Mouse (Mus musculus) forebrain, embryonic 13.5 days (tissue): ENCODE data around the gene Col5a1. TPM values are rescaled to one million over a fixed set of nuclear protein-coding genes. Genes with fewer than 3 reads are reported as not detected.

ENCODE experiments used
- ATAC-seq: fragments of 200-750 bp; cut with Nextera tagmentation; 2 replicates; pipeline ENCODE4 v1.8.0; 2017
- H3K27ac ChIP-seq: fragments of 300-500 bp; sonication (generic); 2 replicates; pipeline ENCODE4 v1.5.1; 2015; ENCODE audit warnings: inconsistent platforms, mild to moderate bottlenecking, moderate library complexity
- H3K27me3 ChIP-seq: fragments of 300-500 bp; sonication (generic); 2 replicates; pipeline ENCODE4 v1.6.1; 2015; ENCODE audit warnings: mild to moderate bottlenecking, inconsistent platforms
- H3K36me3 ChIP-seq: fragments of 300-500 bp; sonication (generic); 2 replicates; pipeline ENCODE4 v1.6.1; 2015; ENCODE audit warnings: mild to moderate bottlenecking, inconsistent platforms; ENCODE audit not compliant: poor library complexity, severe bottlenecking
- H3K4me1 ChIP-seq: fragments of 300-500 bp; sonication (generic); 2 replicates; pipeline ENCODE4 v1.6.1; 2015; ENCODE audit warnings: inconsistent platforms
- H3K4me2 ChIP-seq: fragments of 300-500 bp; sonication (generic); 2 replicates; pipeline ENCODE4 v1.6.1; 2015; ENCODE audit warnings: inconsistent platforms, mild to moderate bottlenecking, moderate library complexity
- H3K4me3 ChIP-seq: fragments of 300-500 bp; sonication (generic); 2 replicates; pipeline ENCODE4 v1.5.1; 2015; ENCODE audit warnings: mild to moderate bottlenecking, inconsistent platforms
- H3K9ac ChIP-seq: fragments of 300-500 bp; sonication (generic); 2 replicates; pipeline ENCODE4 v1.6.1; 2015; ENCODE audit warnings: mild to moderate bottlenecking, inconsistent platforms
- H3K9me3 ChIP-seq: fragments of 300-500 bp; sonication (generic); replicated peaks from 2 replicates; pipeline ENCODE4 v1.6.1; 2016; ENCODE audit warnings: inconsistent platforms
- WGBS: fragments of 180-500 bp; shearing (Covaris S2); methylation state at CpG from one replicate; pipeline ENCODE4 v1.1.7; 2015; 5-methylcytosine and 5-hydroxymethylcytosine counted together
- polyA plus RNA-seq: library from polyadenylated mRNA; unstranded; fragments of >200 nt; fragmentation: Nextera tagmentation; extraction: Ambion mirVana; gene quantifications from 2 replicates; pipeline ENCODE4 v1.2.1, GENCODE M21; 2015

The Col5a1 gene
- polyA plus RNA-seq, 1 experiment from 2014 or later, result 6.1 TPM

- WGBS, result 94% methylated on average over 1 of the region's 1 CpGs
- Histone ChIP-seq H3K27ac (no peak overlapping the region), H3K4me3 (no peak overlapping the region), H3K36me3 (no peaks in the 10 kb centered on the region), H3K9ac (no peak overlapping the region), H3K9me3 (no peaks in the 10 kb centered on the region), H3K27me3 (no peaks in the 10 kb centered on the region), H3K4me2 (no peak overlapping the region), H3K4me1 (no peaks in the 10 kb centered on the region)
- no peak for ATAC-seq
Observed at GRCm38 (mm10) chr2:28059922-28060321, 173.7 kb downstream of the Col5a1 start.

GRCm38 (mm10) chr2:28063711-28064338, 177.6 kb downstream of the Col5a1 start:
- Histone ChIP-seq H3K4me3 (no peak overlapping the region), H3K27me3 (no peaks in the 10 kb centered on the region), H3K9ac (no peak overlapping the region), H3K9me3 (no peaks in the 10 kb centered on the region), H3K4me2 (no peak overlapping the region), H3K36me3 (no peaks in the 10 kb centered on the region), H3K27ac (no peak overlapping the region), H3K4me1 (peaks cover 20% of the 10 kb centered on the region)
- no peak for ATAC-seq
- WGBS, result 87% methylated on average over 4 of the region's 4 CpGs

- H3K27me3 ChIP-seq, result no peaks in the 10 kb centered on the region
- WGBS, result 78% methylated on average over 7 of the region's 7 CpGs
- no peak overlapping the region for H3K4me3 ChIP-seq
- H3K4me1 ChIP-seq, result peaks cover 25% of the 10 kb centered on the region
- H3K9me3 ChIP-seq, result no peaks in the 10 kb centered on the region
- H3K36me3 ChIP-seq, result no peaks in the 10 kb centered on the region
- H3K9ac ChIP-seq, result no peak overlapping the region
- H3K4me2 ChIP-seq, result no peak overlapping the region
- no peak for ATAC-seq
- no peak overlapping the region for H3K27ac ChIP-seq
Observed at GRCm38 (mm10) chr2:28064339-28065080, 178.3 kb downstream of the Col5a1 start.

GRCm38 (mm10) chr2:28065081-28065651, 178.9 kb downstream of the Col5a1 start:
- Histone ChIP-seq H3K9ac (no peak overlapping the region), H3K4me3 (no peak overlapping the region), H3K27ac (no peak overlapping the region), H3K9me3 (no peaks in the 10 kb centered on the region), H3K4me1 (peaks cover 25% of the 10 kb centered on the region), H3K4me2 (no peak overlapping the region), H3K36me3 (no peaks in the 10 kb centered on the region), H3K27me3 (no peaks in the 10 kb centered on the region)
- ATAC-seq, result no peak
- 89% methylated on average over 5 of the region's 5 CpGs for WGBS

GRCm38 (mm10) chr2:28066686-28067085, 180.5 kb downstream of the Col5a1 start:
- no peaks in the 10 kb centered on the region for H3K36me3 ChIP-seq
- H3K9me3 ChIP-seq, result no peaks in the 10 kb centered on the region
- no peak for ATAC-seq
- H3K27me3 ChIP-seq, result no peaks in the 10 kb centered on the region
- 77% methylated on average over 5 of the region's 5 CpGs for whole genome bisulfite sequencing
- peaks cover 25% of the 10 kb centered on the region for H3K4me1 ChIP-seq
- H3K4me3 ChIP-seq, result no peak overlapping the region
- H3K9ac ChIP-seq, result no peak overlapping the region
- H3K27ac ChIP-seq, result peak overlapping the region; percentile 78
- no peak overlapping the region for H3K4me2 ChIP-seq

GRCm38 (mm10) chr2:28067175-28067574, 180.9 kb downstream of the Col5a1 start:
- Histone ChIP-seq H3K9ac (no peak overlapping the region), H3K4me3 (no peak overlapping the region), H3K36me3 (no peaks in the 10 kb centered on the region), H3K27ac (peak overlapping the region; percentile 78), H3K9me3 (no peaks in the 10 kb centered on the region), H3K4me1 (peaks cover 25% of the 10 kb centered on the region), H3K4me2 (no peak overlapping the region), H3K27me3 (no peaks in the 10 kb centered on the region)
- WGBS, result 60% methylated on average over 6 of the region's 6 CpGs
- no peak for ATAC-seq

GRCm38 (mm10) chr2:28067821-28068536, 181.8 kb downstream of the Col5a1 start:
- Histone ChIP-seq H3K27me3 (no peaks in the 10 kb centered on the region), H3K4me1 (peaks cover 25% of the 10 kb centered on the region), H3K9ac (no peak overlapping the region), H3K9me3 (no peaks in the 10 kb centered on the region), H3K36me3 (no peaks in the 10 kb centered on the region), H3K4me2 (no peak overlapping the region), H3K4me3 (no peak overlapping the region), H3K27ac (peak overlapping the region; percentile 78)
- WGBS, result 69% methylated on average over 2 of the region's 2 CpGs
- no peak for ATAC-seq

GRCm38 (mm10) chr2:28068537-28068878, 182.3 kb downstream of the Col5a1 start:
- Histone ChIP-seq H3K36me3 (no peaks in the 10 kb centered on the region), H3K27ac (peak overlapping the region; percentile 78), H3K4me3 (no peak overlapping the region), H3K9ac (no peak overlapping the region), H3K9me3 (no peaks in the 10 kb centered on the region), H3K4me1 (peaks cover 25% of the 10 kb centered on the region), H3K4me2 (no peak overlapping the region), H3K27me3 (no peaks in the 10 kb centered on the region)
- 32% methylated on average over 9 of the region's 9 CpGs for WGBS
- ATAC-seq, result peak; percentile 96

GRCm38 (mm10) chr2:28075616-28076187, 189.5 kb downstream of the Col5a1 start:
- H3K27ac ChIP-seq, result no peak overlapping the region
- no peaks in the 10 kb centered on the region for H3K9me3 ChIP-seq
- H3K4me2 ChIP-seq, result no peak overlapping the region
- H3K4me1 ChIP-seq, result no peaks in the 10 kb centered on the region
- 81% methylated on average over 7 of the region's 7 CpGs for WGBS
- no peaks in the 10 kb centered on the region for H3K27me3 ChIP-seq
- H3K36me3 ChIP-seq, result no peaks in the 10 kb centered on the region
- H3K9ac ChIP-seq, result no peak overlapping the region
- no peak for ATAC-seq
- no peak overlapping the region for H3K4me3 ChIP-seq

GRCm38 (mm10) chr2:28084768-28085167, 198.5 kb downstream of the Col5a1 start, which contains the start of gene Fcnb:
Gene Fcnb (minus strand): TSS chr2:28084885.
- no peaks in the 10 kb centered on the region; the same call in none of the 2 replicates for H3K9me3 ChIP-seq
- no peaks in the 10 kb centered on the region for H3K36me3 ChIP-seq
- 84% methylated on average over 3 of the region's 3 CpGs for WGBS
- no peaks in the 10 kb centered on the region for H3K27me3 ChIP-seq
- H3K4me1 ChIP-seq, result no peaks in the 10 kb centered on the region
- no peak for ATAC-seq
- no peak within 1 kb of the TSS for H3K4me2 ChIP-seq
- H3K27ac ChIP-seq, result no peak within 1 kb of the TSS
- H3K4me3 ChIP-seq, result no peak within 1 kb of the TSS
- H3K9ac ChIP-seq, result no peak within 1 kb of the TSS

GRCm38 (mm10) chr2:28086112-28086511, 199.9 kb downstream of the Col5a1 start:
- H3K27me3 ChIP-seq, result no peaks in the 10 kb centered on the region
- no peak overlapping the region for H3K4me2 ChIP-seq
- no peaks in the 10 kb centered on the region; the same call in none of the 2 replicates for H3K9me3 ChIP-seq
- H3K9ac ChIP-seq, result no peak overlapping the region
- H3K4me3 ChIP-seq, result no peak overlapping the region
- H3K4me1 ChIP-seq, result no peaks in the 10 kb centered on the region; the same call in 1 of the 2 replicates
- no peak for ATAC-seq
- no peaks in the 10 kb centered on the region for H3K36me3 ChIP-seq
- H3K27ac ChIP-seq, result no peak overlapping the region
- WGBS, result 84% methylated on average over 10 of the region's 10 CpGs

- Histone ChIP-seq H3K9ac (no peak overlapping the region), H3K27ac (no peak overlapping the region), H3K4me1 (no peaks in the 10 kb centered on the region; the same call in 1 of the 2 replicates), H3K4me3 (no peak overlapping the region), H3K36me3 (no peaks in the 10 kb centered on the region), H3K27me3 (no peaks in the 10 kb centered on the region), H3K9me3 (no peaks in the 10 kb centered on the region), H3K4me2 (no peak overlapping the region)
- no peak for ATAC-seq
- WGBS, result 77% methylated on average over 5 of the region's 5 CpGs
Observed at GRCm38 (mm10) chr2:28089095-28089494, 202.9 kb downstream of the Col5a1 start.
